Mouse (Mus musculus) limb, embryonic 12.5 days (tissue): ENCODE data around the gene Pgs1. TPM values are rescaled to one million over a fixed set of nuclear protein-coding genes. Genes with fewer than 3 reads are reported as not detected.

Experiments
- ATAC-seq: fragments of 200-750 bp; cut with Nextera tagmentation; 2 replicates; pipeline ENCODE4 v1.8.0; 2017; ENCODE audit warnings: low read depth, moderate TSS enrichment; ENCODE audit not compliant: insufficient number of reproducible peaks, insufficient read depth, low FRiP score, low TSS enrichment
- H3K27ac ChIP-seq: fragments of 300-500 bp; sonication (generic); 2 replicates; pipeline ENCODE4 v1.5.1; 2016; ENCODE audit warnings: mild to moderate bottlenecking, moderate library complexity
- H3K27me3 ChIP-seq: fragments of 300-500 bp; sonication (generic); 2 replicates; pipeline ENCODE4 v1.6.1; 2016; ENCODE audit warnings: mild to moderate bottlenecking, moderate library complexity
- H3K36me3 ChIP-seq: fragments of 300-500 bp; sonication (generic); 2 replicates; pipeline ENCODE4 v1.6.1; 2016; ENCODE audit warnings: mild to moderate bottlenecking, moderate library complexity
- H3K4me1 ChIP-seq: fragments of 300-500 bp; sonication (generic); replicated peaks from 2 replicates; pipeline ENCODE4 v1.6.1; 2016
- H3K4me2 ChIP-seq: fragments of 300-500 bp; sonication (generic); 2 replicates; pipeline ENCODE4 v1.6.1; 2016; ENCODE audit warnings: mild to moderate bottlenecking, moderate library complexity
- H3K4me3 ChIP-seq: fragments of 300-500 bp; sonication (generic); replicated peaks from 2 replicates; pipeline ENCODE4 v1.5.1; 2016; ENCODE audit warnings: mild to moderate bottlenecking
- H3K9ac ChIP-seq: fragments of 300-500 bp; sonication (generic); replicated peaks from 2 replicates; pipeline ENCODE4 v1.6.1; 2016; ENCODE audit warnings: mild to moderate bottlenecking, moderate library complexity
- H3K9me3 ChIP-seq: fragments of 300-500 bp; sonication (generic); 2 replicates; pipeline ENCODE4 v1.6.1; 2016; ENCODE audit warnings: mild to moderate bottlenecking, moderate library complexity
- WGBS: fragments of 180-500 bp; shearing (Covaris S2); methylation state at CpG from one replicate; pipeline ENCODE4 v1.1.7; 2016; 5-methylcytosine and 5-hydroxymethylcytosine counted together
- microRNA-seq: library from miRNA; unstranded; fragments of <30 nt; microRNA quantifications from one replicate; pipeline ENCODE4, GENCODE M21; 2017
- polyA plus RNA-seq: library from polyadenylated mRNA; unstranded; fragments of >200 nt; fragmentation: Nextera tagmentation; extraction: Ambion mirVana; gene quantifications from 2 replicates; pipeline ENCODE4 v1.2.1, GENCODE M21; 2016

Gene Pgs1
- polyA plus RNA-seq, 1 experiment from 2014 or later = 43.1 TPM

- Histone ChIP-seq H3K4me2 (no peak overlapping the region), H3K4me3 (no peak overlapping the region), H3K4me1 (peaks cover 14% of the 10 kb centered on the region), H3K9me3 (no peaks in the 10 kb centered on the region), H3K27me3 (no peaks in the 10 kb centered on the region; the same call in 1 of the 2 replicates), H3K36me3 (no peaks in the 10 kb centered on the region), H3K27ac (no peak overlapping the region), H3K9ac (0 out of 2 replicates have a peak overlapping the region, but pooled peaks have one; percentile 8)
- WGBS = 73% methylated on average over 10 of the region's 10 CpGs
- ATAC-seq = no peak
Observed at GRCm38 (mm10) chr11:118058872-118059271, 72.8 kb downstream of the Pgs1 start.

GRCm38 (mm10) chr11:118060038-118060437 is 73.9 kb downstream of the Pgs1 start:
- H3K36me3 ChIP-seq = no peaks in the 10 kb centered on the region
- no peak overlapping the region for H3K4me2 ChIP-seq
- H3K27ac ChIP-seq = no peak overlapping the region
- H3K4me1 ChIP-seq = peaks cover 20% of the 10 kb centered on the region
- H3K9me3 ChIP-seq = no peaks in the 10 kb centered on the region
- ATAC-seq = no peak
- WGBS = 82% methylated on average over 14 of the region's 14 CpGs
- no peak overlapping the region for H3K4me3 ChIP-seq
- H3K9ac ChIP-seq = no peak overlapping the region
- H3K27me3 ChIP-seq = no peaks in the 10 kb centered on the region; the same call in 1 of the 2 replicates

DNA sequence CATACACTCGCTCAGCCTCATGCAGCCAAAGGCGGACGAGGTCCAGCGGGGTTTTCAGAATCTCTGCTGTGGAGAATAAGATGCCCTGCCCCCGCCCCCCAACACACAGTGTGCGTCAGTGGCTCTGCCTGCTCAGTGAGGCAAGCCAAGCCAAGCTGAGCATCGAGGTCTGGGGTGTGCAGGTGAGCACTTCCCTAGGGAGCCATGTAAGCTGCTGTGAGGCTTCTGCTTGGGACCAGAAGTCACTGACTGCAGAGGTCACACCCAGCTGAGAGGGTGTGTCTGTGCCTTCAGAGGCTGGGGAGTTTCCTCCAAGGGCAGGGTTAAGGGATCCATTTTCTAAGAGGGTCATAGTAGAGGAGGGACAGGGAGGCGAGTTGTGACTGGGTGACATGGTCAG is 81.5 kb downstream of the Pgs1 start:
- H3K27me3 ChIP-seq = 0 out of 2 replicates have a peak, but pooled peaks cover 5% of the 10 kb centered on the region
- H3K9ac ChIP-seq = no peak overlapping the region
- WGBS = 82% methylated on average over 8 of the region's 8 CpGs
- no peak overlapping the region for H3K4me2 ChIP-seq
- ATAC-seq = no peak
- H3K9me3 ChIP-seq = no peaks in the 10 kb centered on the region
- H3K4me1 ChIP-seq = peaks cover 33% of the 10 kb centered on the region
- no peak overlapping the region for H3K4me3 ChIP-seq
- H3K36me3 ChIP-seq = no peaks in the 10 kb centered on the region
- H3K27ac ChIP-seq = no peak overlapping the region

DNA sequence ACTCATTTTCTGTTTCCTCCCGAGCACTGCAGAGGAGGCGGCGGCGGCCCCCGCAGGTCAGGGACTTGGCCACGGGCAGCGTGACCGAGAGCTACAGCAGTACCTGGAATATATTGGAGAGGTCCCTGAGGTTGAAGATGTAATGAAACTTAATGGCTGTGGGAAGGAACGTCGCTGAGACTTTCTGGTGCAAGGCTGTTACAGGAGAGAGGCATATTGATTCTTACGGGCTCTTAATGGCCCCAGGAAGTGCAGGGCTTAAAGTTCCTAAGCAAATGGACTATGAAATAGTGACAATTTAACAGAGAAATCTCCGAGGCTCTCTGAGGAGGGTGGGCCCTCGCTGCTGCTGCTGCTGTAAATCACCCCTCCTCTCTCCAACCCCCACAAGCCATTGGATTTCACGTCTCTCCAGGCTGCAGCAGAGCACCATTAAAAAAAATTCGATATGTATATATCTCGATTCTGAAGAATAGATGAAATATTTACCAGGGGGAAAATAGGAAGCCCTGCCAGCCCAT is 82.8 kb downstream of the Pgs1 start:
- Histone ChIP-seq H3K4me3 (no peak overlapping the region), H3K27ac (no peak overlapping the region)
- 54% methylated on average over 16 of the region's 16 CpGs for WGBS

GRCm38 (mm10) chr11:118071227-118071912 is 85.3 kb downstream of the Pgs1 start:
- 70% methylated on average over 11 of the region's 11 CpGs for WGBS
- no peak overlapping the region for H3K4me2 ChIP-seq
- H3K9ac ChIP-seq = no peak overlapping the region
- no peaks in the 10 kb centered on the region for H3K9me3 ChIP-seq
- no peak for ATAC-seq
- H3K36me3 ChIP-seq = no peaks in the 10 kb centered on the region
- H3K4me3 ChIP-seq = no peak overlapping the region
- no peak overlapping the region for H3K27ac ChIP-seq
- peaks cover 24% of the 10 kb centered on the region for H3K4me1 ChIP-seq
- H3K27me3 ChIP-seq = 0 out of 2 replicates have a peak, but pooled peaks cover 5% of the 10 kb centered on the region

More for the DNA sequence above, 82.8 kb downstream of the Pgs1 start:
- H3K4me2 ChIP-seq = no peak overlapping the region
- ATAC-seq = no peak
- H3K9ac ChIP-seq = no peak overlapping the region
- peaks cover 26% of the 10 kb centered on the region for H3K4me1 ChIP-seq
- no peaks in the 10 kb centered on the region for H3K9me3 ChIP-seq
- no peaks in the 10 kb centered on the region for H3K36me3 ChIP-seq
- 0 out of 2 replicates have a peak, but pooled peaks cover 5% of the 10 kb centered on the region for H3K27me3 ChIP-seq

Small RNA genes within 50 kb of the gene (microRNA-seq; reads per million reads assigned to microRNA genes)
- gene Mir6933 = not detected

Other genes with a start within 250 kb of the Pgs1 start
- gene Tmc8, start 204.2 kb upstream of the Pgs1 start, polyA plus RNA-seq = 0.53 and 1.2 TPM in 2 replicates
- 20.3 and 22.4 TPM in 2 replicates for gene Tmc6, start 204.1 kb upstream of the Pgs1 start, polyA plus RNA-seq
- 0.26 and 0.33 TPM in 2 replicates for gene 6030468B19Rik, start 188.6 kb upstream of the Pgs1 start, polyA plus RNA-seq
- gene Gm20708, start 176.6 kb upstream of the Pgs1 start, polyA plus RNA-seq = 0.36 and 0.58 TPM in 2 replicates
- 27.6 and 28.8 TPM in 2 replicates for gene Syngr2, start 176.6 kb upstream of the Pgs1 start, polyA plus RNA-seq
- 3.5 and 4.2 TPM in 2 replicates for gene Afmid, start 160.4 kb upstream of the Pgs1 start, polyA plus RNA-seq
- gene Tk1, start 160.2 kb upstream of the Pgs1 start, polyA plus RNA-seq = 136 and 143 TPM in 2 replicates
- 346 and 369 TPM in 2 replicates for gene Birc5, start 137.0 kb upstream of the Pgs1 start, polyA plus RNA-seq
- not detected in 2 replicates for gene Tmem235, start 125.5 kb upstream of the Pgs1 start, polyA plus RNA-seq
- gene Tha1, start 112.8 kb upstream of the Pgs1 start, polyA plus RNA-seq = 1.9 and 2.3 TPM in 2 replicates
- gene Socs3, start 16.2 kb upstream of the Pgs1 start, polyA plus RNA-seq = 14.9 and 16.4 TPM in 2 replicates
- 0.24 and 0.25 TPM in 2 replicates for gene Dnah17, start 144.3 kb downstream of the Pgs1 start, polyA plus RNA-seq